Comparison of ENCODE assay signal across 8 mouse cellular contexts in the genomic region with DNA sequence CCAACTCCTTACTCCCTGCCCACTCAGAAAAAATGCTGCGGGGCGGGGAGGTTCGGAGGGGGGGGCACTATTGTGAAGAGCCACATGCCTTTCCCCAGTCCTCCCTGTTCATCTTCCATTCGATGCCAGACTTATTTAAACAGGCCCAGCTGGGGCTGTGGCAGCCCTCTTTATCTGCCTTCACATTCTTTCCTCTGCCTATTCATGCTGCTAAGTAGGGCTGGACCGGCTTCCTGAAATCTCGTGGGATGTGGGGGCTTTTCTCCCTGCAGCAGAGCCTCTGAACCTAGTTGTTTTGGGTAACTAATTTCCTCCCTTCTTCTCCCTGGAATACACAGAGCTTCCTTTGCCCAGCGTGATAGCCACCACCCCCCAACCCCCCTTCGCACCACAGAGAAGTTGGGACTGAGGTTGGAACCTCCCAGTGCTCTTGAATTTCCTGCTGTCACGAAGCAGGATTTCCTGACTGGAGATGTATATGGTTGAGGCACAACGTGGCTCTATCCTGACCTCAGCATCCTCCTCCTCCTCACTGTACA.
A peak's percentile ranks its signal among the peaks of the same experiment; 100 is the strongest.
DNase-seq lines count a peak whose midpoint lies in the region; ATAC-seq lines count a peak whose summit lies in the region.

No protein-coding gene starts in this region.

- ATAC-seq in CD4-positive, CD25-positive, alpha-beta regulatory T cell, adult 4 months: peak; percentile 12
- ATAC-seq in limb, embryonic 12.5 days (ENCODE audit: insufficient number of reproducible peaks, insufficient read depth, low FRiP score, low TSS enrichment, low read depth): no peak
- ATAC-seq in midbrain, embryonic 16.5 days: 0 out of 2 replicates have a peak, but pooled peaks have one; percentile 17

- no peaks in the 10 kb centered on the region for H3K36me3 ChIP-seq in limb, embryonic 12.5 days
- H3K36me3 ChIP-seq in midbrain, embryonic 16.5 days (ENCODE audit: control insufficient read depth, insufficient read depth, low read length): no peaks in the 10 kb centered on the region

- H3K4me3 ChIP-seq in limb, embryonic 12.5 days (replicated peaks): no peak overlapping the region
- no peak overlapping the region for H3K4me3 ChIP-seq in midbrain, embryonic 16.5 days (ENCODE audit: low read depth, low read length)

- no peaks in the 10 kb centered on the region for H3K27me3 ChIP-seq in limb, embryonic 12.5 days
- H3K27me3 ChIP-seq in midbrain, embryonic 16.5 days (ENCODE audit: control insufficient read depth, insufficient read depth, low read depth, low read length): no peaks in the 10 kb centered on the region

- peak; percentile 38 for DNase-seq in embryo, embryonic 9.5 days (ENCODE audit: extremely low spot score)
- DNase-seq in heart, postnatal 14 days: peak; percentile 33 to 37
- no peak for DNase-seq in c-Kit-positive CD71-positive TER-119-positive erythroid progenitor cells, embryonic 14.5 days (ENCODE audit: low spot score)
- no peak for DNase-seq in layer of hippocampus, adult 9-10 months (ENCODE audit: low spot score)
- no peak for DNase-seq in layer of hippocampus, postnatal 10 days (ENCODE audit: low spot score in 2 of 2)

- no peak overlapping the region for H3K9ac ChIP-seq in limb, embryonic 12.5 days (replicated peaks)
- H3K9ac ChIP-seq in midbrain, embryonic 16.5 days (ENCODE audit: low read depth, low read length): no peak overlapping the region

- H3K4me1 ChIP-seq in limb, embryonic 12.5 days (replicated peaks): peaks cover 15% of the 10 kb centered on the region
- no peaks in the 10 kb centered on the region for H3K4me1 ChIP-seq in midbrain, embryonic 16.5 days (ENCODE audit: control insufficient read depth, insufficient read depth, low read length)

- H3K27ac ChIP-seq in limb, embryonic 12.5 days: 0 out of 2 replicates have a peak overlapping the region, but pooled peaks have one; percentile 0
- H3K27ac ChIP-seq in midbrain, embryonic 16.5 days (ENCODE audit: low read length): no peak overlapping the region

- 35% methylated on average over 10 of the region's 10 CpGs for WGBS in limb, embryonic 12.5 days
- 9% methylated on average over 10 of the region's 10 CpGs for WGBS in midbrain, embryonic 16.5 days

- H3K4me2 ChIP-seq in limb, embryonic 12.5 days: 0 out of 2 replicates have a peak overlapping the region, but pooled peaks have one; percentile 0
- H3K4me2 ChIP-seq in midbrain, embryonic 16.5 days (ENCODE audit: low read length): no peak overlapping the region

- H3K9me3 ChIP-seq in limb, embryonic 12.5 days: peaks cover 5% of the 10 kb centered on the region; the same call in 1 of the 2 replicates
- no peaks in the 10 kb centered on the region for H3K9me3 ChIP-seq in midbrain, embryonic 16.5 days (replicated peaks; ENCODE audit: control insufficient read depth, low read length, poor library complexity, severe bottlenecking)

- intact Hi-C loops in heart, postnatal 14 days (cut with DNase I): loop anchor here (10.0 kb wide), 1 partner anchor 511 kb away; no protein-coding TSS in a partner anchor

Comparison
In these comparisons a context has a peak if more than half of its experiments do, and no peak if none do; other contexts are left out.
1. DNase-seq: peak in embryo, embryonic 9.5 days (single experiment) and heart, postnatal 14 days (2 of 2); none in c-Kit-positive CD71-positive TER-119-positive erythroid progenitor cells, embryonic 14.5 days (single experiment), layer of hippocampus, adult 9-10 months (single experiment) and layer of hippocampus, postnatal 10 days (0 of 2).